Mouse (Mus musculus) MEL (cell line): ENCODE results near the gene Zfp764. TPM values are rescaled to one million over a fixed set of nuclear protein-coding genes. Genes with fewer than 3 reads are reported as not detected.
A peak's percentile ranks its signal among the peaks of the same experiment; 100 is the strongest.
"Not testable (repeated sequence)": the region's sequence is repeated elsewhere in the genome, so short reads cannot be mapped to it uniquely, and the experiment has no call there.

Experiments
- DNase-seq: peaks from one replicate; pipeline ENCODE4 v3.0.0; 2011; ENCODE audit warnings: low read depth, low spot score
- H3K27ac ChIP-seq: 2 replicates; pipeline ENCODE4 v1.5.1; 2012; ENCODE audit warnings: low read depth, mild to moderate bottlenecking, control low read depth, low read length, moderate library complexity; ENCODE audit not compliant: control insufficient read depth
- H3K27me3 ChIP-seq, 2 experiments: fragments of 150-350 bp in 1 of 2; sonication (generic) in 1 of 2; 2 replicates each; pipeline ENCODE4 v1.6.1; 2012; ENCODE audit warnings: low read length in 2 of 2, mild to moderate bottlenecking in 2 of 2, improper control_type of control experiment in 1 of 2, moderate library complexity in 1 of 2; ENCODE audit not compliant: insufficient read depth in 2 of 2, control insufficient read depth in 1 of 2
- H3K36me3 ChIP-seq, 2 experiments: 2 replicates each; pipeline ENCODE4 v1.6.1; 2012 to 2014; ENCODE audit warnings: low read length in 2 of 2, improper control_type of control experiment in 1 of 2, inconsistent platforms in 1 of 2, mild to moderate bottlenecking in 1 of 2; ENCODE audit not compliant: insufficient read depth in 2 of 2, control insufficient read depth in 1 of 2
- H3K4me1 ChIP-seq, 2 experiments: fragments of 150-350 bp in 1 of 2; sonication (generic) in 1 of 2; 2 replicates each; pipeline ENCODE4 v1.6.1; 2012; ENCODE audit warnings: low read length in 2 of 2, improper control_type of control experiment in 1 of 2, mild to moderate bottlenecking in 1 of 2; ENCODE audit not compliant: insufficient read depth in 2 of 2, control insufficient read depth in 1 of 2
- H3K4me3 ChIP-seq, 2 experiments: fragments of 150-350 bp in 1 of 2; sonication (generic) in 1 of 2; 2 replicates each; pipeline ENCODE4 v1.5.1; 2012; ENCODE audit warnings: low read depth in 2 of 2, low read length in 2 of 2, mild to moderate bottlenecking in 2 of 2, moderate library complexity in 2 of 2, control low read depth in 1 of 2, improper control_type of control experiment in 1 of 2; ENCODE audit not compliant: control insufficient read depth in 1 of 2, insufficient read depth in 1 of 2
- H3K79me2 ChIP-seq: 2 replicates; pipeline ENCODE4 v1.6.1; 2012; ENCODE audit warnings: mild to moderate bottlenecking, low read length, moderate library complexity; ENCODE audit not compliant: control insufficient read depth, poor library complexity, insufficient read depth
- H3K9ac ChIP-seq: 2 replicates; pipeline ENCODE4 v1.6.1; 2012; ENCODE audit warnings: low read depth, mild to moderate bottlenecking, control low read depth, low read length, moderate library complexity; ENCODE audit not compliant: control insufficient read depth, poor library complexity, severe bottlenecking
- H3K9me3 ChIP-seq: fragments of 150-350 bp; sonication (generic); replicated peaks from 2 replicates; pipeline ENCODE4 v1.6.1; 2012; ENCODE audit warnings: mild to moderate bottlenecking, low read length, improper control_type of control experiment, moderate library complexity; ENCODE audit not compliant: insufficient read depth
- BHLHE40 ChIP-seq: IDR thresholded peaks from 2 replicates; pipeline ENCODE4 v1.6.1; 2012; ENCODE audit warnings: low read depth, mild to moderate bottlenecking, inconsistent platforms, low read length, improper control_type of control experiment, borderline replicate concordance
- CTCF ChIP-seq, 3 experiments: IDR thresholded peaks in 2 of 3; conservative IDR thresholded peaks in 1 of 3; 2 replicates each; pipeline ENCODE4 v1.5.1; 2011 to 2012; ENCODE audit warnings: low read length in 3 of 3, low read depth in 2 of 3, mild to moderate bottlenecking in 2 of 3, improper control_type of control experiment in 1 of 3, inconsistent platforms in 1 of 3, mixed read lengths in 1 of 3, moderate library complexity in 1 of 3; ENCODE audit not compliant: control insufficient read depth in 1 of 3, insufficient read depth in 1 of 3, poor library complexity in 1 of 3, severe bottlenecking in 1 of 3
- ELF1 ChIP-seq: IDR thresholded peaks from 2 replicates; pipeline ENCODE4 v1.6.1; 2014; ENCODE audit warnings: low read depth, mild to moderate bottlenecking, inconsistent platforms, low read length, improper control_type of control experiment, moderate library complexity
- HCFC1 ChIP-seq: IDR thresholded peaks from 2 replicates; pipeline ENCODE4 v1.6.1; 2012; ENCODE audit warnings: low read depth, mild to moderate bottlenecking, inconsistent platforms, low read length, improper control_type of control experiment, moderate library complexity
- MAZ ChIP-seq: IDR thresholded peaks from 2 replicates; pipeline ENCODE4 v1.6.1; 2012; ENCODE audit warnings: low read depth, mild to moderate bottlenecking, inconsistent platforms, low read length, improper control_type of control experiment
- MXI1 ChIP-seq: IDR thresholded peaks from 2 replicates; pipeline ENCODE4 v1.6.1; 2011; ENCODE audit warnings: mild to moderate bottlenecking, low read depth, low read length, improper control_type of control experiment
- MYC ChIP-seq: IDR thresholded peaks from 2 replicates; pipeline ENCODE4 v1.6.1; 2011; ENCODE audit warnings: low read depth, mild to moderate bottlenecking, low read length, improper control_type of control experiment, moderate library complexity
- NELFE ChIP-seq: IDR thresholded peaks from 2 replicates; pipeline ENCODE4 v1.6.1; 2011; ENCODE audit warnings: low read depth, low read length, improper control_type of control experiment
- NRF1 ChIP-seq: IDR thresholded peaks from 2 replicates; pipeline ENCODE4 v1.6.1; 2014; ENCODE audit warnings: low read depth, mild to moderate bottlenecking, inconsistent platforms, low read length, improper control_type of control experiment, moderate library complexity; ENCODE audit not compliant: poor library complexity, insufficient read depth, severe bottlenecking
- POLR2A ChIP-seq, 2 experiments: IDR thresholded peaks; 2 replicates each; pipeline ENCODE4 v1.6.1; 2011 to 2012; ENCODE audit warnings: low read length in 2 of 2, mild to moderate bottlenecking in 2 of 2, control low read depth in 1 of 2, improper control_type of control experiment in 1 of 2, low read depth in 1 of 2, moderate library complexity in 1 of 2; ENCODE audit not compliant: control insufficient read depth in 1 of 2, insufficient read depth in 1 of 2, poor library complexity in 1 of 2
- POLR2AphosphoS2 ChIP-seq: IDR thresholded peaks from 2 replicates; pipeline ENCODE4 v1.6.1; 2011; ENCODE audit warnings: low read length, improper control_type of control experiment
- RAD21 ChIP-seq: IDR thresholded peaks from 2 replicates; pipeline ENCODE4 v1.6.1; 2011; ENCODE audit warnings: mild to moderate bottlenecking, low read depth, low read length, improper control_type of control experiment
- SIN3A ChIP-seq: IDR thresholded peaks from 2 replicates; pipeline ENCODE4 v1.6.1; 2012; ENCODE audit warnings: low read length, improper control_type of control experiment, inconsistent platforms
- SMC3 ChIP-seq: IDR thresholded peaks from 2 replicates; pipeline ENCODE4 v1.6.1; 2011; ENCODE audit warnings: low read depth, low read length, improper control_type of control experiment
- TBP ChIP-seq: IDR thresholded peaks from 2 replicates; pipeline ENCODE4 v1.8.0; 2011; ENCODE audit warnings: low read depth, low read length, improper control_type of control experiment
- TCF12 ChIP-seq: IDR thresholded peaks from 2 replicates; pipeline ENCODE4 v1.6.1; 2014; ENCODE audit warnings: low read depth, mild to moderate bottlenecking, inconsistent platforms, low read length, improper control_type of control experiment, moderate library complexity
- USF1 ChIP-seq: IDR thresholded peaks from 2 replicates; pipeline ENCODE4 v1.6.1; 2014; ENCODE audit warnings: low read depth, mild to moderate bottlenecking, inconsistent platforms, low read length, improper control_type of control experiment, moderate library complexity
- USF2 ChIP-seq, 2 experiments: IDR thresholded peaks; 2 replicates each; pipeline ENCODE4 v1.6.1; 2011 to 2012; ENCODE audit warnings: improper control_type of control experiment in 2 of 2, low read length in 2 of 2, borderline replicate concordance in 1 of 2, inconsistent platforms in 1 of 2, low read depth in 1 of 2, mild to moderate bottlenecking in 1 of 2; ENCODE audit not compliant: insufficient read depth in 1 of 2
- polyA plus RNA-seq, 2 experiments: library from polyadenylated mRNA; stranded (reverse) in 1 of 2; unstranded in 1 of 2; fragments of >175 nt in 1 of 2; fragments of >200 nt in 1 of 2; gene quantifications; 2 replicates each; pipeline versions ENCODE4 v1.2.1 to v1.2.4; 2012; ENCODE audit warnings: low replicate concordance in 2 of 2, low read depth in 1 of 2; ENCODE audit not compliant: insufficient read length in 2 of 2, insufficient read depth in 1 of 2, missing spikeins in 1 of 2
- total RNA-seq: library from RNA; depleted of rRNA; stranded (reverse); fragments of 300-350 nt; gene quantifications from 2 replicates; pipeline ENCODE4 v1.2.3, GENCODE M21; 2012; rRNA removed

Gene Zfp764
- 3.7 and 4.1 TPM in 2 replicates for total RNA-seq
- 1 to 10 TPM in 1 of 2 experiments, not detected in 1; 3.1 TPM for polyA plus RNA-seq

- H3K9ac ChIP-seq, result peak within 1 kb of the TSS; percentile 84
- H3K36me3 ChIP-seq, H3K27me3 ChIP-seq, H3K4me1 ChIP-seq, H3K9me3 ChIP-seq, H3K79me2 ChIP-seq: not testable (repeated sequence)
- TF ChIP-seq USF2 (IDR thresholded peaks at IDR 0.05; ENCODE audit: borderline replicate concordance in 1 of 2, insufficient read depth in 1 of 2, low read depth in 1 of 2, low read length in 2 of 2) (peak in 1 of 2 experiments; percentile 48; a peak in 1 of 4 replicates), POLR2AphosphoS2 (peak; percentile 55; the same call in 1 of the 2 replicates), SMC3 (peak; percentile 54), POLR2A (IDR thresholded peaks at IDR 0.05; ENCODE audit: control insufficient read depth in 1 of 2, insufficient read depth in 1 of 2, low read depth in 1 of 2, low read length in 2 of 2, poor library complexity in 1 of 2) (peak; percentile 40 to 81; a peak in 3 of 4 replicates), RAD21 (peak; percentile 19), NRF1 (peak; percentile 38; the same call in 1 of the 2 replicates), MAZ (0 out of 2 replicates have a peak, but pooled peaks have one; percentile 3), USF1 (peak; percentile 85), BHLHE40 (peak; percentile 72; the same call in 1 of the 2 replicates), SIN3A (peak; percentile 61; the same call in 1 of the 2 replicates), TCF12 (peak; percentile 58), CTCF (IDR thresholded peaks at IDR 0.05 in 2 of 3, conservative IDR thresholded peaks at IDR 0.05 in 1 of 3; ENCODE audit: control insufficient read depth in 1 of 3, insufficient read depth in 1 of 3, low read depth in 2 of 3, low read length in 3 of 3, poor library complexity in 1 of 3, severe bottlenecking in 1 of 3) (peak; percentile 64 to 75 (median 68)), ELF1 (peak; percentile 88), HCFC1 (peak; percentile 88), MYC (peak; percentile 50; the same call in 1 of the 2 replicates), NELFE (peak; percentile 68), TBP (peak; percentile 65), MXI1 (0 out of 2 replicates have a peak, but pooled peaks have one; percentile 16)
- peak within 1 kb of the TSS; percentile 46 for H3K27ac ChIP-seq
- peak; percentile 93 for DNase-seq
- peak within 1 kb of the TSS; percentile 89 to 90 for H3K4me3 ChIP-seq
Observed at GRCm38 (mm10) chr7:127406002-127406987, at the start of gene Zfp764. Gene Zfp764 (minus strand): TSS chr7:127406822.
